Mouse (Mus musculus) liver, postnatal 0 days (tissue): Measurements from ENCODE around the gene Aldoc.

Experiments used
- CTCF ChIP-seq: sonication (generic); IDR thresholded peaks from 2 replicates; pipeline ENCODE4 v1.5.1; 2016; ENCODE audit warnings: antibody characterized with exemption, low read depth
- EP300 ChIP-seq: IDR thresholded peaks from 2 replicates; pipeline ENCODE4 v1.6.1; 2016; ENCODE audit warnings: antibody characterized with exemption, low read depth, mild to moderate bottlenecking

DNA sequence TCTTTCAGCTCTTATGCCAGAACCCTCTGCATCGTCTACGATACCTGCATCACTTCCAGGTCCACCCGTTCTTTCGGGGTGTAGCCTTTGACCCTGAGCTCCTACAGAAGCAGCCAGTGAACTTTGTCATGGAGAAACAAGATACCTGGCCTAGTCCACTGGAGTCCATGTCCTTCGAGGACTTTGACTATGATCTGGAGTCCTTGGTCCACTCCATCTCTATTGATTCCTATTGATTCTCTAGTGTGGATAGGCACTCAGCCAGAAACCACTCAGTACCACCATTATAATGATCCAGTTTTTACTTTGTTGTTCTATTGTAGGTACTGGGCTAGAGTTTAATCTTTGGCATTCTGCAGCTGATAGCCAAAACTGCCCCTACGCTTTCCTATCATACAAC is 28.2 kb upstream of the Aldoc start:
- TF ChIP-seq CTCF (no peak), EP300 (peak; percentile 53; the same call in 1 of the 2 replicates)
